Mouse (Mus musculus) cortical plate, adult 2 months (tissue): ENCODE results near the gene Esd. TPM values are rescaled to one million over a fixed set of nuclear protein-coding genes. Genes with fewer than 3 reads are reported as not detected.

Source experiments
- H3K27ac ChIP-seq: fragments of 200-500 bp; 2 replicates; pipeline ENCODE4 v1.5.1; 2012; ENCODE audit warnings: low read length, control low read depth, inconsistent platforms; ENCODE audit not compliant: insufficient read depth
- H3K4me1 ChIP-seq: fragments of 200-500 bp; 2 replicates; pipeline ENCODE4 v1.6.1; 2011; ENCODE audit warnings: low read length; ENCODE audit not compliant: control insufficient read depth, insufficient read depth
- H3K4me3 ChIP-seq: fragments of 200-500 bp; 2 replicates; pipeline ENCODE4 v1.5.1; 2011; ENCODE audit warnings: mild to moderate bottlenecking, low read length, control low read depth; ENCODE audit not compliant: insufficient read depth
- CTCF ChIP-seq: fragments of 200-500 bp; IDR thresholded peaks from 2 replicates; pipeline ENCODE4 v1.5.1; 2011; ENCODE audit warnings: mild to moderate bottlenecking, control low read depth, low read length; ENCODE audit not compliant: insufficient read depth; ENCODE audit errors: extremely low read depth
- POLR2A ChIP-seq: fragments of 200-500 bp; IDR thresholded peaks from 2 replicates; pipeline ENCODE4 v1.6.1; 2011; ENCODE audit warnings: mild to moderate bottlenecking, low read length, control low read depth; ENCODE audit not compliant: insufficient read depth; ENCODE audit errors: extremely low read depth
- polyA plus RNA-seq: library from polyadenylated mRNA; depleted of rRNA; stranded (reverse); fragments of >200 nt; gene quantifications from 2 replicates; pipeline ENCODE4 v1.2.3, GENCODE M21; 2012; rRNA removed

Esd gene
- polyA plus RNA-seq = 82.0 and 88.3 TPM in 2 replicates

- TF ChIP-seq POLR2A (peak; percentile 70), CTCF (no peak)
- peak within 1 kb of the TSS; percentile 71 for H3K4me3 ChIP-seq
- H3K27ac ChIP-seq = 0 out of 2 replicates have a peak within 1 kb of the TSS, but pooled peaks have one; percentile 2
- no peaks in the 10 kb centered on the region for H3K4me1 ChIP-seq
Measured at GRCm38 (mm10) chr14:74732079-74732783, at the start of gene Esd. Esd (plus strand) TSS chr14:74732297.

GRCm38 (mm10) chr14:74684298-74684978 is 47.7 kb upstream of the Esd start:
- TF ChIP-seq CTCF (no peak), POLR2A (no peak)
- H3K4me1 ChIP-seq = no peaks in the 10 kb centered on the region
- H3K27ac ChIP-seq = no peak overlapping the region
- no peak overlapping the region for H3K4me3 ChIP-seq

- Histone ChIP-seq H3K27ac (no peak overlapping the region), H3K4me1 (no peaks in the 10 kb centered on the region), H3K4me3 (no peak overlapping the region)
- no peak for TF ChIP-seq CTCF
Measured at GRCm38 (mm10) chr14:74691963-74692362, 40.1 kb upstream of the Esd start.

GRCm38 (mm10) chr14:74696766-74697165 is 35.3 kb upstream of the Esd start:
- TF ChIP-seq POLR2A (no peak), CTCF (no peak)
- no peak overlapping the region for H3K4me3 ChIP-seq
- no peak overlapping the region for H3K27ac ChIP-seq
- no peaks in the 10 kb centered on the region for H3K4me1 ChIP-seq

GRCm38 (mm10) chr14:74697432-74697831 is 34.7 kb upstream of the Esd start:
- no peak overlapping the region for H3K4me3 ChIP-seq
- TF ChIP-seq POLR2A (no peak), CTCF (no peak)
- H3K27ac ChIP-seq = no peak overlapping the region
- H3K4me1 ChIP-seq = no peaks in the 10 kb centered on the region

GRCm38 (mm10) chr14:74699241-74699640 is 32.9 kb upstream of the Esd start:
- Histone ChIP-seq H3K4me1 (no peaks in the 10 kb centered on the region), H3K4me3 (no peak overlapping the region), H3K27ac (no peak overlapping the region)
- TF ChIP-seq POLR2A = no peak
- no peak for TF ChIP-seq CTCF

GRCm38 (mm10) chr14:74703930-74704329 is 28.2 kb upstream of the Esd start:
- no peak overlapping the region for H3K4me3 ChIP-seq
- no peaks in the 10 kb centered on the region for H3K4me1 ChIP-seq
- TF ChIP-seq CTCF = no peak
- TF ChIP-seq POLR2A = no peak
- no peak overlapping the region for H3K27ac ChIP-seq

GRCm38 (mm10) chr14:74709054-74709453 is 23.0 kb upstream of the Esd start:
- no peaks in the 10 kb centered on the region for H3K4me1 ChIP-seq
- TF ChIP-seq POLR2A (no peak), CTCF (peak; percentile 45; the same call in 1 of the 2 replicates)
- no peak overlapping the region for H3K4me3 ChIP-seq
- H3K27ac ChIP-seq = no peak overlapping the region

- Histone ChIP-seq H3K4me3 (no peak overlapping the region), H3K4me1 (no peaks in the 10 kb centered on the region), H3K27ac (no peak overlapping the region)
- TF ChIP-seq POLR2A (no peak), CTCF (peak; percentile 38)
Measured at GRCm38 (mm10) chr14:74723541-74723940, 8.6 kb upstream of the Esd start.
